In the genomic region with DNA sequence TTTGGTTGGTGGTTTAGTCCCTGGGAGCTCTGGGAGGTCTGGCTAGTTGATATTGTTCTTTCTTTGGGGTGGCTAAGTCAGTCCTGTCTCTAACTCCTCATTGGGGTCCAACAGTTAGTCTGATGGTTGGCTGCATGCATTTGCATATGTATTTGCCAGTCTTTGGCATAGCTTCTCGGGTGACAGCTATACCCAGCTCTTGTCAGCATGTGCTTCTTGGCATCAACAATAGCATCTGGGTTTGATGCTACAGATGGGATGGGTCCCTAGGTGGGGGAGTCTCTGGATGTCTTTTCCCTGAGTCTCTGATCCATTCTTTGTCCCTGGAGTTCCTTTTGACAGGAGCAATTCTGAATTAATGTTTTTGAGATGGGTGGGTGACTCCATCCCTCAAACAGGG, we compare ENCODE assay signal across 28 mouse cellular contexts.
"Had no signal": no experiment of that assay in that cellular context is flagged by ENCODE, and none has a peak within 500 bp of the region (broad histone marks: within the 10 kb centered on the region; RNA-seq: fewer than 3 reads in every experiment).

No protein-coding gene starts in this region.

- H3K9ac ChIP-seq: heart, embryonic 12.5 days; hindbrain, embryonic 12.5 days; hindbrain, embryonic 14.5 days; intestine, embryonic 15.5 days; limb, embryonic 13.5 days; limb, embryonic 15.5 days; liver, embryonic 12.5 days; liver, embryonic 14.5 days had no signal

- DNase-seq: gastrocnemius, adult 2 months; gastrocnemius, postnatal 10 days; gastrocnemius, postnatal 25 days; heart, adult 18-20 months; heart, postnatal 10 days; heart, postnatal 4 days; kidney, adult 18-20 months; kidney, adult 8-10 months; kidney, postnatal 10 days; kidney, postnatal 25 days; kidney, postnatal 4 days; layer of hippocampus, postnatal 36 days; lung, adult 18-20 months had no signal

- H3K4me2 ChIP-seq: heart, embryonic 12.5 days; hindbrain, embryonic 12.5 days; hindbrain, embryonic 14.5 days; intestine, embryonic 15.5 days; limb, embryonic 13.5 days; limb, embryonic 15.5 days; liver, embryonic 12.5 days had no signal

- ATAC-seq: hindbrain, embryonic 16.5 days; inflammation-experienced regulatory T-cells, adult 6 months; intestine, embryonic 15.5 days; intestine, postnatal 0 days; liver, embryonic 12.5 days had no signal

- H3K36me3 ChIP-seq: heart, embryonic 10.5 days; heart, embryonic 12.5 days; hindbrain, embryonic 10.5 days; hindbrain, embryonic 12.5 days; intestine, embryonic 15.5 days; limb, embryonic 13.5 days; limb, embryonic 15.5 days; liver, embryonic 12.5 days had no signal

- H3K4me3 ChIP-seq: gastrocnemius, adult 2 months; heart, embryonic 10.5 days; heart, embryonic 12.5 days; hindbrain, embryonic 10.5 days; hindbrain, embryonic 12.5 days; intestine, embryonic 15.5 days; layer of hippocampus, adult 2 months; left cerebral cortex, adult 2 months; limb, embryonic 13.5 days; limb, embryonic 15.5 days; liver, embryonic 12.5 days had no signal

- H3K27me3 ChIP-seq: heart, embryonic 12.5 days; hindbrain, embryonic 12.5 days; intestine, embryonic 15.5 days; limb, embryonic 13.5 days; limb, embryonic 15.5 days; liver, embryonic 12.5 days had no signal

- H3K27ac ChIP-seq: gastrocnemius, adult 2 months; heart, embryonic 10.5 days; hindbrain, embryonic 10.5 days; hindbrain, embryonic 12.5 days; hindbrain, embryonic 14.5 days; intestine, embryonic 15.5 days; layer of hippocampus, adult 2 months; left cerebral cortex, adult 2 months; limb, embryonic 13.5 days; limb, embryonic 15.5 days; liver, embryonic 12.5 days; liver, embryonic 14.5 days had no signal

- H3K4me1 ChIP-seq: heart, embryonic 10.5 days; heart, embryonic 12.5 days; hindbrain, embryonic 10.5 days; hindbrain, embryonic 12.5 days; intestine, embryonic 15.5 days; limb, embryonic 13.5 days; limb, embryonic 15.5 days; liver, embryonic 12.5 days had no signal

- H3K9me3 ChIP-seq: heart, embryonic 10.5 days; heart, embryonic 12.5 days; hindbrain, embryonic 10.5 days; hindbrain, embryonic 12.5 days; intestine, embryonic 15.5 days; limb, embryonic 13.5 days; limb, embryonic 15.5 days; liver, embryonic 12.5 days had no signal
